Mouse (Mus musculus) embryonic fibroblast, embryonic 13.5 days (primary cell): Measurements from ENCODE around the gene Mon2. TPM values are rescaled to one million over a fixed set of nuclear protein-coding genes. Genes with fewer than 3 reads are reported as not detected.
A peak's percentile ranks its signal among the peaks of the same experiment; 100 is the strongest.

Experiments used
- H3K27ac ChIP-seq: 2 replicates; pipeline ENCODE4 v1.5.1; 2012; ENCODE audit warnings: low read length, control low read depth, inconsistent platforms; ENCODE audit not compliant: insufficient read depth
- H3K4me1 ChIP-seq: 2 replicates; pipeline ENCODE4 v1.6.1; 2011; ENCODE audit warnings: low read length; ENCODE audit not compliant: control insufficient read depth, insufficient read depth
- H3K4me3 ChIP-seq: 2 replicates; pipeline ENCODE4 v1.5.1; 2011; ENCODE audit warnings: mild to moderate bottlenecking, control low read depth, low read length; ENCODE audit not compliant: insufficient read depth
- CTCF ChIP-seq: IDR thresholded peaks from 2 replicates; pipeline ENCODE4 v1.5.1; 2011; ENCODE audit warnings: mild to moderate bottlenecking, control low read depth, low read length, moderate library complexity, borderline replicate concordance; ENCODE audit not compliant: insufficient read depth
- POLR2A ChIP-seq: IDR thresholded peaks from 2 replicates; pipeline ENCODE4 v1.6.1; 2011; ENCODE audit warnings: low read depth, mild to moderate bottlenecking, control low read depth, low read length, moderate library complexity
- polyA plus RNA-seq: library from polyadenylated mRNA; stranded (reverse); fragments of >200 nt; gene quantifications from 2 replicates; pipeline ENCODE4 v1.2.4, GENCODE M21; 2011; ENCODE audit warnings: low read depth; ENCODE audit not compliant: missing spikeins, insufficient read length

Mon2 gene
- polyA plus RNA-seq, 1 experiment, result 89.2 TPM

GRCm38 (mm10) chr10:123100584-123100983 is 24.3 kb upstream of the Mon2 start:
- no peak overlapping the region for H3K27ac ChIP-seq
- no peaks in the 10 kb centered on the region for H3K4me1 ChIP-seq
- H3K4me3 ChIP-seq, result no peak overlapping the region
- TF ChIP-seq POLR2A (no peak), CTCF (no peak)

- H3K27ac ChIP-seq, result no peak overlapping the region
- H3K4me1 ChIP-seq, result no peaks in the 10 kb centered on the region
- TF ChIP-seq POLR2A, result no peak
- TF ChIP-seq CTCF, result no peak
- no peak overlapping the region for H3K4me3 ChIP-seq
Measured at GRCm38 (mm10) chr10:123094504-123094903, 18.2 kb upstream of the Mon2 start.

- Histone ChIP-seq H3K4me3 (no peak overlapping the region), H3K4me1 (no peaks in the 10 kb centered on the region), H3K27ac (no peak overlapping the region)
- TF ChIP-seq CTCF (no peak), POLR2A (no peak)
Measured at GRCm38 (mm10) chr10:123092577-123092976, 16.3 kb upstream of the Mon2 start.

- no peak overlapping the region for H3K27ac ChIP-seq
- no peaks in the 10 kb centered on the region for H3K4me1 ChIP-seq
- no peak overlapping the region for H3K4me3 ChIP-seq
- TF ChIP-seq CTCF (no peak), POLR2A (no peak)
Measured at GRCm38 (mm10) chr10:123091737-123092136, 15.4 kb upstream of the Mon2 start.

- Histone ChIP-seq H3K27ac (no peak overlapping the region), H3K4me3 (no peak overlapping the region), H3K4me1 (no peaks in the 10 kb centered on the region)
- TF ChIP-seq POLR2A (no peak), CTCF (no peak)
Measured at GRCm38 (mm10) chr10:123089425-123089930, 13.2 kb upstream of the Mon2 start.

- no peak overlapping the region for H3K4me3 ChIP-seq
- H3K27ac ChIP-seq, result no peak overlapping the region
- no peaks in the 10 kb centered on the region for H3K4me1 ChIP-seq
- TF ChIP-seq POLR2A (no peak), CTCF (no peak)
Measured at GRCm38 (mm10) chr10:123086847-123087246, 10.5 kb upstream of the Mon2 start.

GRCm38 (mm10) chr10:123084900-123085641 is 8.8 kb upstream of the Mon2 start:
- H3K4me1 ChIP-seq, result no peaks in the 10 kb centered on the region

GRCm38 (mm10) chr10:123084307-123084706 is 8.0 kb upstream of the Mon2 start:
- TF ChIP-seq CTCF (no peak), POLR2A (no peak)
- Histone ChIP-seq H3K4me3 (no peak overlapping the region), H3K4me1 (no peaks in the 10 kb centered on the region), H3K27ac (no peak overlapping the region)

More at GRCm38 (mm10) chr10:123084900-123085641, 8.8 kb upstream of the Mon2 start:
- H3K4me3 ChIP-seq, result no peak overlapping the region
- no peak overlapping the region for H3K27ac ChIP-seq
- TF ChIP-seq POLR2A (no peak), CTCF (no peak)

GRCm38 (mm10) chr10:123075751-123076242 is 508 bp downstream of the Mon2 start:
- H3K4me3 ChIP-seq, result peak overlapping the region; percentile 81
- H3K27ac ChIP-seq, result no peak overlapping the region
- H3K4me1 ChIP-seq, result no peaks in the 10 kb centered on the region
- no peak for TF ChIP-seq POLR2A
- no peak for TF ChIP-seq CTCF

GRCm38 (mm10) chr10:123071997-123072396 is 4.3 kb downstream of the Mon2 start:
- no peak overlapping the region for H3K27ac ChIP-seq
- TF ChIP-seq CTCF (no peak), POLR2A (no peak)
- no peak overlapping the region for H3K4me3 ChIP-seq
- H3K4me1 ChIP-seq, result no peaks in the 10 kb centered on the region
